Mouse (Mus musculus) kidney, embryonic 16.5 days (tissue): Measurements from ENCODE around the gene Armh3. TPM values are rescaled to one million over a fixed set of nuclear protein-coding genes. Genes with fewer than 3 reads are reported as not detected.
A peak's percentile ranks its signal among the peaks of the same experiment; 100 is the strongest.

Experiments used
- ATAC-seq: fragments of 200-750 bp; cut with Nextera tagmentation; 2 replicates; pipeline ENCODE4 v1.8.0; 2017; ENCODE audit warnings: moderate TSS enrichment; ENCODE audit not compliant: low FRiP score, low TSS enrichment
- H3K27ac ChIP-seq: fragments of 300-500 bp; sonication (generic); 2 replicates; pipeline ENCODE4 v1.5.1; 2014; ENCODE audit warnings: low read length
- H3K27me3 ChIP-seq: fragments of 300-500 bp; sonication (generic); 2 replicates; pipeline ENCODE4 v1.6.1; 2014; ENCODE audit warnings: low read length, control low read depth, mixed read lengths; ENCODE audit not compliant: insufficient read depth
- H3K36me3 ChIP-seq: fragments of 300-500 bp; sonication (generic); 2 replicates; pipeline ENCODE4 v1.6.1; 2014; ENCODE audit warnings: low read length, control low read depth, mixed read lengths; ENCODE audit not compliant: insufficient read depth
- H3K4me1 ChIP-seq: fragments of 300-500 bp; sonication (generic); 2 replicates; pipeline ENCODE4 v1.6.1; 2014; ENCODE audit warnings: low read length, control low read depth, mixed read lengths; ENCODE audit not compliant: insufficient read depth
- H3K4me2 ChIP-seq: fragments of 300-500 bp; sonication (generic); replicated peaks from 2 replicates; pipeline ENCODE4 v1.6.1; 2014; ENCODE audit warnings: low read depth, low read length
- H3K4me3 ChIP-seq: fragments of 300-500 bp; sonication (generic); 2 replicates; pipeline ENCODE4 v1.5.1; 2014; ENCODE audit warnings: mild to moderate bottlenecking, low read length
- H3K9ac ChIP-seq: fragments of 300-500 bp; sonication (generic); replicated peaks from 2 replicates; pipeline ENCODE4 v1.6.1; 2014; ENCODE audit warnings: low read length
- H3K9me3 ChIP-seq: fragments of 300-500 bp; sonication (generic); 2 replicates; pipeline ENCODE4 v1.6.1; 2016; ENCODE audit warnings: low read length, control low read depth
- WGBS: fragments of 180-500 bp; shearing (Covaris S2); extraction: QIAGEN DNeasy Blood & Tissue Kit; methylation state at CpG from one replicate; pipeline ENCODE4 v1.1.7; 2014; 5-methylcytosine and 5-hydroxymethylcytosine counted together
- polyA plus RNA-seq: library from polyadenylated mRNA; unstranded; fragments of >200 nt; fragmentation: Nextera tagmentation; extraction: Ambion mirVana; gene quantifications from 2 replicates; pipeline ENCODE4 v1.2.1, GENCODE M21; 2015

Armh3 gene
- polyA plus RNA-seq, 1 experiment from 2014 or later: 20.9 TPM

- no peak overlapping the region for H3K27ac ChIP-seq
- H3K9ac ChIP-seq: no peak overlapping the region
- WGBS: 14% methylated on average over 12 of the region's 12 CpGs
- H3K4me3 ChIP-seq: no peak overlapping the region
- ATAC-seq: peak; percentile 47; the same call in 1 of the 2 replicates
- no peaks in the 10 kb centered on the region for H3K4me1 ChIP-seq
- H3K36me3 ChIP-seq: no peaks in the 10 kb centered on the region
- no peak overlapping the region for H3K4me2 ChIP-seq
- no peaks in the 10 kb centered on the region for H3K27me3 ChIP-seq
- no peaks in the 10 kb centered on the region for H3K9me3 ChIP-seq
These were observed 193.5 kb downstream of the Armh3 start for GRCm38 (mm10) chr19:45804593-45805368.

DNA sequence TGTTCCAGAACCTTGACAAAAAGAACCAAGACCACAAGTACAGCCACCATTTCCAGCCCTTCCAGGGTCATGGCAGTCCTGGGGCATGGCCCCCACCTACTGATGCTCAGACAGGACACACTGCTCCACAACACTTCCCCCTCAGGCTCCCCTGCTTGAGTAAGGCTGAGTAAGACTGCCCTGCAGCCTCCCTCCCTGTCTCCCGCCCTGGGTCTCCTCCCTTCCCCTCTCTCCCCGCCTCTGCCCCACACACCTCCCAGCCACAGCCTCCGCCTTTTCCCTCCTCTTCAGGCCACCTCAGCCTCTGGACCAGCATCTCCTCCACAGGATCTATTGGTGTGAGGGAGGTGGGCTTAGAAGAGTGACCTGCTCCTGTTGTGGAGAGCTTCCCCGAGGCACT is 194.9 kb downstream of the Armh3 start:
- no peaks in the 10 kb centered on the region for H3K27me3 ChIP-seq
- no peak overlapping the region for H3K27ac ChIP-seq
- no peak overlapping the region for H3K9ac ChIP-seq
- ATAC-seq: no peak
- WGBS: 16% methylated on average over 4 of the region's 4 CpGs
- H3K4me2 ChIP-seq: no peak overlapping the region
- H3K4me3 ChIP-seq: no peak overlapping the region
- no peaks in the 10 kb centered on the region for H3K9me3 ChIP-seq
- no peaks in the 10 kb centered on the region for H3K36me3 ChIP-seq
- no peaks in the 10 kb centered on the region for H3K4me1 ChIP-seq

DNA sequence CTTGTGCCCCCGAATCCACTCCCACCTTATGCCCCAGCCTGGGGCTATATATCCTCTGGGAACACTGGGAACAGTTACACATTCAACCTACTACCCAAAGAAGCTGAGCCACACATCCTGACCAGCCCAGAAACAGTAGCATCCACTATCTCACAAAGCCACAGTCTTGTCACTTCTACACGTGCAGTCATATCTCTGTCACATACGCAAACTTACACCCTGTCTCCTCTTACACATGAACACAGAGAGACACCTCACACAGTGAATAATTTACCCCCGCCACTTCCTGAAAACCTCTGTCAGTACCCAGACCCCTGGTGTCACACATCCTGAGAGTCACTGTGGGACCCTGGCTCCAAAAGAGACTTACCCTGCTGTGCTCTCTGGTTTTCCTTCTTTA is 195.6 kb downstream of the Armh3 start:
- Histone ChIP-seq H3K27ac (no peak overlapping the region), H3K9ac (no peak overlapping the region), H3K36me3 (no peaks in the 10 kb centered on the region), H3K4me3 (no peak overlapping the region), H3K4me1 (no peaks in the 10 kb centered on the region), H3K27me3 (no peaks in the 10 kb centered on the region), H3K9me3 (no peaks in the 10 kb centered on the region), H3K4me2 (no peak overlapping the region)
- ATAC-seq: no peak
- 75% methylated on average over 4 of the region's 4 CpGs for WGBS

GRCm38 (mm10) chr19:45796879-45797278 is 201.4 kb downstream of the Armh3 start:
- Histone ChIP-seq H3K9ac (no peak overlapping the region), H3K4me1 (peaks cover 16% of the 10 kb centered on the region), H3K9me3 (no peaks in the 10 kb centered on the region), H3K4me3 (no peak overlapping the region), H3K27ac (no peak overlapping the region), H3K4me2 (no peak overlapping the region), H3K36me3 (no peaks in the 10 kb centered on the region), H3K27me3 (no peaks in the 10 kb centered on the region)
- 61% methylated on average over 15 of the region's 15 CpGs for WGBS
- 0 out of 2 replicates have a peak, but pooled peaks have one; percentile 12 for ATAC-seq

- H3K4me1 ChIP-seq: peaks cover 16% of the 10 kb centered on the region
- ATAC-seq: peak; percentile 82
- peak overlapping the region; percentile 57 for H3K4me2 ChIP-seq
- no peak overlapping the region for H3K27ac ChIP-seq
- peak overlapping the region; percentile 23 for H3K4me3 ChIP-seq
- 15% methylated on average over 15 of the region's 15 CpGs for WGBS
- no peaks in the 10 kb centered on the region for H3K9me3 ChIP-seq
- no peaks in the 10 kb centered on the region for H3K27me3 ChIP-seq
- H3K9ac ChIP-seq: peak overlapping the region; percentile 50
- H3K36me3 ChIP-seq: no peaks in the 10 kb centered on the region
These were observed 202.2 kb downstream of the Armh3 start for GRCm38 (mm10) chr19:45796061-45796556.

DNA sequence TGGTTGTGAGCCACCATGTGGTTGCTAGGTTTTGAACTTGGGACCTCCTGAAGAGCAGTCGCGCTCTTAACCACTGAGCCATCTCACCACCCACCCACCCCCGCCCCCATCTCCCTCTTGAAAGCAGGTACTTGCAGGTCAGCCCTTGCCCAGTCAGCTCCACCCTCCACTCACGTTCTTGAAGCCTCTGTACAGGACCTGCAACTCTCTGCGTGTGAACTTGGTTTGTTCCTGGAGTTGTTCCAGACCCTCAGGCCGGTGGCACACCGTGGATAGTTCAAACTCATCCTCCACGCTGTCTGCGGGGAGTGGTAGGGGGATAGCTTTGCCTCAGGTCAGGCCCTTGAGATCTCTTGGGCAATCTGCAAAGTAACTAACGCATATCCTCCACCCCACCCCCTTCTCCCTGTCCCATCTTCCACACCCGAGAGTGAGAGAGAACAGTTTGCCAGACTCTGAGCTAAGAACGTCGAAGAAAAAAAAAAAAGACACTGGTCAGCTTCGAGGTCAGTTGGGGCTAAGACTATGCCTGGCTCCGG is 202.8 kb downstream of the Armh3 start:
- H3K36me3 ChIP-seq: no peaks in the 10 kb centered on the region
- no peak overlapping the region for H3K9ac ChIP-seq
- H3K4me3 ChIP-seq: peak overlapping the region; percentile 23; the same call in 1 of the 2 replicates
- H3K27ac ChIP-seq: no peak overlapping the region
- H3K27me3 ChIP-seq: no peaks in the 10 kb centered on the region
- WGBS: 32% methylated on average over 15 of the region's 15 CpGs
- H3K4me2 ChIP-seq: peak overlapping the region; percentile 57
- H3K9me3 ChIP-seq: no peaks in the 10 kb centered on the region
- peaks cover 16% of the 10 kb centered on the region for H3K4me1 ChIP-seq
- ATAC-seq: no peak

- Histone ChIP-seq H3K4me1 (peaks cover 16% of the 10 kb centered on the region), H3K27ac (no peak overlapping the region), H3K9me3 (no peaks in the 10 kb centered on the region), H3K9ac (no peak overlapping the region), H3K4me2 (no peak overlapping the region), H3K36me3 (no peaks in the 10 kb centered on the region), H3K4me3 (no peak overlapping the region), H3K27me3 (no peaks in the 10 kb centered on the region)
- 59% methylated on average over 6 of the region's 6 CpGs for WGBS
- ATAC-seq: no peak
These were observed 203.6 kb downstream of the Armh3 start for GRCm38 (mm10) chr19:45794718-45795117.

- H3K4me1 ChIP-seq: peaks cover 22% of the 10 kb centered on the region
- WGBS: 87% methylated on average over 6 of the region's 6 CpGs
- H3K9me3 ChIP-seq: no peaks in the 10 kb centered on the region
- H3K4me3 ChIP-seq: no peak overlapping the region
- no peaks in the 10 kb centered on the region for H3K36me3 ChIP-seq
- ATAC-seq: no peak
- no peak overlapping the region for H3K9ac ChIP-seq
- no peak overlapping the region for H3K4me2 ChIP-seq
- H3K27me3 ChIP-seq: no peaks in the 10 kb centered on the region
- no peak overlapping the region for H3K27ac ChIP-seq
These were observed 205.9 kb downstream of the Armh3 start for GRCm38 (mm10) chr19:45792404-45792803.

- Histone ChIP-seq H3K36me3 (no peaks in the 10 kb centered on the region), H3K27me3 (no peaks in the 10 kb centered on the region), H3K9me3 (no peaks in the 10 kb centered on the region), H3K9ac (no peak overlapping the region), H3K4me1 (peaks cover 6% of the 10 kb centered on the region; the same call in 1 of the 2 replicates), H3K27ac (peak overlapping the region; percentile 31; the same call in 1 of the 2 replicates), H3K4me2 (no peak overlapping the region), H3K4me3 (no peak overlapping the region)
- WGBS: 69% methylated on average over 13 of the region's 13 CpGs
- no peak; the same call in 1 of the 2 replicates for ATAC-seq
These were observed 208.1 kb downstream of the Armh3 start for GRCm38 (mm10) chr19:45789888-45790874.
